Mouse (Mus musculus): Measurements from ENCODE around the gene Dtymk. TPM values are rescaled to one million over a fixed set of nuclear protein-coding genes. Genes with fewer than 3 reads are reported as not detected.
"Not testable (repeated sequence)": the region's sequence is repeated elsewhere in the genome, so short reads cannot be mapped to it uniquely, and the experiment has no call there.

Dtymk gene
- polyA plus RNA-seq, 1 experiment from 2014 or later, result 146 TPM

DNA sequence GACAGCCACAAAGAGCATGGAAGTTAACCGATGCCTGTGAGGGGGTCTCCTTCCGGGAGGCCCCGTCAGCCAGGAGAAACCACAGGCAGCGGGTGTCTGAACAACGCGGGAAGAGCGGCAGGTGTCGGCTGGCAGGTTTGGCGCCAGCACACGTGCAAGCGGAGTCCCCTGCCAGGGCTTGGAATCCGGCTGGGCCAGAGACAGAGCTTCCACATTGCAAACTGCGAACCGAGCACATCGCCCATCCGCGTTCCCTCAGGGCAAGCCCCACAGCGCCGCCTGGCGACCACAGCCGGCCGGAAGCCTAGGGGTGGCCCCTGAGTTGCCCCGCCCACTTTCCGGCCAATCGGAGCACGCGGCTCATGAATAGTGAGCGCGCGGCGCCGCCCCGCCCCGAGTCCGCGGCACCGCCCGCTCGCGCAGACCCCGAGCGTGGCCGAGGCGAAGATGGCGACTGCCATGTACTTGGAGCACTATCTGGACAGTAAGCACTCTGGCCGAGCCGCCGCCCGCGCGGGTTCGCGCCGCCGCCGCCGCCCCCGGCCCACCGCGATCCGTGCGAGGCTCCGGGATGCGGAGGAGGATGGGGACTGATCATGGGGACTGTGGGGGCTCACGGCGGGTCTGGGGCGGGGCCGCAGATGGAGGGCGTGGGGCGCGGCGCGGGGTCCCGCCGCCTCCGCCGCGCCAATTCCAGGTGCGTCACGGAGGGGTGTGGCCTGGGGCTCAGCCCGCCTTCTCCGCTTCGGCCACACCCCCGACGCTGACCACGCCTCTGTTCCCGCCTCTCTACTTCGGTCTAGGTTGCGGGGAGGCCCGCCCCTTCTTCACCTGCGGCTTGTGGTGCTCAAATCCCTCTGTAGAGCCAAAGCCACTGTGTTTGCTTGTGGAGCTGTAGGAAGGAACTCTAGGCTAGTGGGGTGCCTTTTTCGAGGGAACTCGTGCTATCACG, 2.1 kb upstream of the Dtymk start, which contains the start of gene Ing5:
TSS of gene Ing5 (plus strand) at position 410 of the 952 bp plus-strand sequence.
- peak; percentile 93 for ATAC-seq (replicated peaks)
- H3K36me3 ChIP-seq (replicated peaks), result peaks cover 11% of the 10 kb centered on the region; the same call in 1 of the 2 replicates
- H3K9ac ChIP-seq, result peak within 1 kb of the TSS; percentile 90
- WGBS, result under 1% methylated on average over 92 of the region's 94 CpGs
- H3K27ac ChIP-seq, result peak within 1 kb of the TSS; percentile 98
- H3K4me2 ChIP-seq, result peak within 1 kb of the TSS; percentile 78
- peak within 1 kb of the TSS; percentile 84 for H3K4me3 ChIP-seq
- no peaks in the 10 kb centered on the region for H3K9me3 ChIP-seq
- no peaks in the 10 kb centered on the region for H3K27me3 ChIP-seq (replicated peaks)
- H3K4me1 ChIP-seq, result peaks cover 32% of the 10 kb centered on the region

GRCm38 (mm10) chr1:93802771-93803170, 1.0 kb upstream of the Dtymk start:
- H3K27me3 ChIP-seq (replicated peaks), result no peaks in the 10 kb centered on the region
- ATAC-seq (replicated peaks), result no peak
- H3K27ac ChIP-seq, result 0 out of 2 replicates have a peak overlapping the region, but pooled peaks have one; percentile 98
- H3K4me1 ChIP-seq, result peaks cover 32% of the 10 kb centered on the region
- peak overlapping the region; percentile 78 for H3K4me2 ChIP-seq
- peaks cover 7% of the 10 kb centered on the region; the same call in 1 of the 2 replicates for H3K36me3 ChIP-seq (replicated peaks)
- peak overlapping the region; percentile 84 for H3K4me3 ChIP-seq
- WGBS, result 88% methylated on average over 5 of the region's 5 CpGs
- no peak overlapping the region for H3K9ac ChIP-seq
- no peaks in the 10 kb centered on the region for H3K9me3 ChIP-seq

DNA sequence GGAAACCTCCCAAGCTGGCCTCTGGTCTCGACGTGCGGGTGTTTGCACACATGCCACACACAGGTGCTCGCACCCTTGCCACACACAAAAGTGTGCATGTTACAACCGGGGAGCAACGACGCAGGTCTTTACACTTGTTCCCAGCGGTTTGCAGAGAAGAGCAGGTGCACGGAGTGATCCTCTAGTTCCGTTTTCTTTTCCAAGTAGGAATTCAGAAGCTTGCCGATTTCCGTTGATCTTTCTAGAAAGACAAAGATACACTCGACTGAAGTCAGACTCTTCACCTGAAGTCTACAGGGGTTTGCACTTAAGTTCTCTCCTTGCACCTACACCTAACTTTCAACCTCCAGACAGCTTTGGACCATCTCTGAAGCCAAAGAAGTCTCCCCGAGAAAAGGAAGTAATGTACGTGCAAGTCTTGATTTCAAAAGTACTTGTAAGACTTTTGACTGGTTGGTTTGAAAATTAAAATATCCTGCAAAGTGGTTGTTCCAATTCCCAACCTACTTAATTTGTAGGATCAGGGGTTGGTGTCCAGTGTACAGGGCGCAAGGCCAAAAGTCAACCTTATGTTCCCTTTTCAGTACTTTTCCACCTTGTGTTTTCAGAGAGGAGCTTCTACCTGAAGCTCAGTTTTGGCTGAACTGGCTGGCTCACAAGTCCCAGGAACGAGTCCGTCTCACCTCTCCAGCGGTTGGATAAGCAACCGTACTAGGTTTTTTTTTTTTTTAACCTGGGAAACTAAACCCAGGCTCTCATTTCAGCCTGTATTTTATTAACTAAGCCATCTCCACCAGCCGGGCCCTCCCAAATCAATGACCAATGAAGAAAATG, 847 bp downstream of the Dtymk start:
- no peaks in the 10 kb centered on the region for H3K9me3 ChIP-seq
- H3K27ac ChIP-seq, result peak overlapping the region; percentile 78
- peak overlapping the region; percentile 60 for H3K9ac ChIP-seq
- H3K36me3 ChIP-seq (replicated peaks), result peaks cover 2% of the 10 kb centered on the region; the same call in 1 of the 2 replicates
- peaks cover 35% of the 10 kb centered on the region for H3K4me1 ChIP-seq
- peak overlapping the region; percentile 81 for H3K4me3 ChIP-seq
- ATAC-seq (replicated peaks), result no peak
- H3K4me2 ChIP-seq, result peak overlapping the region; percentile 66
- H3K27me3 ChIP-seq (replicated peaks), result no peaks in the 10 kb centered on the region
- WGBS, result 76% methylated on average over 21 of the region's 21 CpGs

- WGBS, result 84% methylated on average over 8 of the region's 8 CpGs
- no peak overlapping the region for H3K27ac ChIP-seq
- peaks cover 41% of the 10 kb centered on the region for H3K36me3 ChIP-seq (replicated peaks)
- no peaks in the 10 kb centered on the region for H3K9me3 ChIP-seq
- H3K27me3 ChIP-seq (replicated peaks), result no peaks in the 10 kb centered on the region
- H3K4me2 ChIP-seq, result no peak overlapping the region
- no peak for ATAC-seq (replicated peaks)
- no peak overlapping the region for H3K9ac ChIP-seq
- no peak overlapping the region for H3K4me3 ChIP-seq
- peaks cover 5% of the 10 kb centered on the region for H3K4me1 ChIP-seq
Observed at GRCm38 (mm10) chr1:93795886-93796285, 5.8 kb downstream of the Dtymk start.

- WGBS, result 93% methylated on average over 8 of the region's 8 CpGs
- Histone ChIP-seq H3K9me3 (no peaks in the 10 kb centered on the region), H3K4me3 (no peak overlapping the region), H3K36me3 (replicated peaks) (peaks cover 47% of the 10 kb centered on the region), H3K27me3 (replicated peaks) (no peaks in the 10 kb centered on the region), H3K27ac (no peak overlapping the region), H3K4me2 (no peak overlapping the region), H3K9ac (no peak overlapping the region), H3K4me1 (peaks cover 2% of the 10 kb centered on the region; the same call in 1 of the 2 replicates)
- no peak for ATAC-seq (replicated peaks)
Observed at GRCm38 (mm10) chr1:93794526-93794925, 7.2 kb downstream of the Dtymk start.

DNA sequence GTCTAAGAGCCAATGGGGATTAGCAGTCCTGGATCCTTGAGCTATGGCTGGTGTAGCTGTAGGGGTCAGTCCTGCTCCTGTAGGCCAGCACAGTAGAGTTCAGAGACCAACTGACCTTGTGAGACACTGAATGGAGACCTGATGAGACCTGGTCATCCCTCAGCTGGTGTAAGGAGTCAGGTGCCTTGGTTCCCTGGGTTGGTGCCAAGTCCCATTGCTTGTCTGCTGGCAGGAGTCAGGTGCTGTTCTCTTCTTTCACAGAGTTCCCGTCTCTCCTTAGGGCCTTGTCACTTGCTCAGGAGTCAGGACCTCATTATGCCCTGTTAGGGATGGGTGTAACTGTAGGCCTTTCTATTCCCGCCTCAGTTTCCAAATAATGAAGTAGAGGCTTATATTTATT, 14.8 kb downstream of the Dtymk start:
- no peak for ATAC-seq (replicated peaks)

DNA sequence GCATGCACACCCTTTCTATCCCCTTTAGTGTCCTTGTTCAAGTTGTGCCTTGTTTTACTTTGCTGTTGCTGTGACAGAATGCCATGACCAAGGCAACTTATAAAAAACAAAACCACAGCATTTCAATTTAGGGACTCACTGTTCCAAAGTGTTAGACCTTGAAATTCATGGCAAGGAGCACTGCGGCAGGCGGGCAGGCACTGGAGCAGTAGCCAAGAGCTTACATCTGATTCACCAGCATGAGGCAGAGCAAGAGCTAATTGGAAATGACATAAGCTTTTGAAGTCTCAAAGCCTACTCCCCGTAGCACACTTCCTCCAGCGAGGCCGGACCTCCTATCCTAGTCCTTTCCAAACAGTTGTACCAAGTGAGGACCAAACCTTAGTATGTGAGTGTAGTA, 25.0 kb downstream of the Dtymk start:
- H3K27ac ChIP-seq, result no peak overlapping the region
- H3K4me1 ChIP-seq, result no peaks in the 10 kb centered on the region
- H3K9me3 ChIP-seq, result no peaks in the 10 kb centered on the region
- H3K27me3 ChIP-seq (replicated peaks), result no peaks in the 10 kb centered on the region
- no peak for ATAC-seq (replicated peaks)
- H3K9ac ChIP-seq, result no peak overlapping the region
- H3K4me2 ChIP-seq, result no peak overlapping the region
- peaks cover 60% of the 10 kb centered on the region for H3K36me3 ChIP-seq (replicated peaks)
- H3K4me3 ChIP-seq, result no peak overlapping the region
- 79% methylated on average over 5 of the region's 5 CpGs for WGBS

More for the DNA sequence above, 14.8 kb downstream of the Dtymk start:
- no peak overlapping the region for H3K4me2 ChIP-seq
- 95% methylated on average over 2 of the region's 2 CpGs for WGBS
- no peak overlapping the region for H3K9ac ChIP-seq
- no peaks in the 10 kb centered on the region for H3K9me3 ChIP-seq
- H3K36me3 ChIP-seq (replicated peaks), result peaks cover 81% of the 10 kb centered on the region
- H3K4me1 ChIP-seq, result no peaks in the 10 kb centered on the region
- no peak overlapping the region for H3K27ac ChIP-seq
- no peaks in the 10 kb centered on the region for H3K27me3 ChIP-seq (replicated peaks)
- no peak overlapping the region for H3K4me3 ChIP-seq

- WGBS, result 98% methylated on average over 3 of the region's 3 CpGs
- no peak overlapping the region for H3K9ac ChIP-seq
- no peaks in the 10 kb centered on the region for H3K4me1 ChIP-seq
- H3K9me3 ChIP-seq, result no peaks in the 10 kb centered on the region
- H3K36me3 ChIP-seq (replicated peaks), result peaks cover 12% of the 10 kb centered on the region; the same call in 1 of the 2 replicates
- ATAC-seq (replicated peaks), result no peak
- H3K27ac ChIP-seq, result no peak overlapping the region
- H3K4me3 ChIP-seq, result no peak overlapping the region
- no peaks in the 10 kb centered on the region for H3K27me3 ChIP-seq (replicated peaks)
- no peak overlapping the region for H3K4me2 ChIP-seq
Observed at GRCm38 (mm10) chr1:93769901-93770300, 31.8 kb downstream of the Dtymk start.

GRCm38 (mm10) chr1:93767600-93767999, 34.1 kb downstream of the Dtymk start:
- ATAC-seq (replicated peaks), result no peak
- Histone ChIP-seq H3K4me1 (no peaks in the 10 kb centered on the region), H3K9me3 (no peaks in the 10 kb centered on the region), H3K4me2 (no peak overlapping the region), H3K27me3 (replicated peaks) (no peaks in the 10 kb centered on the region), H3K4me3 (no peak overlapping the region), H3K9ac (no peak overlapping the region), H3K36me3 (replicated peaks) (no peaks in the 10 kb centered on the region), H3K27ac (no peak overlapping the region)
- WGBS, result 96% methylated on average over 6 of the region's 6 CpGs

GRCm38 (mm10) chr1:93764871-93765591, 36.7 kb downstream of the Dtymk start:
- no peak for ATAC-seq (replicated peaks)
- Histone ChIP-seq H3K4me1 (no peaks in the 10 kb centered on the region), H3K4me2 (no peak overlapping the region), H3K9ac (no peak overlapping the region), H3K27me3 (replicated peaks) (no peaks in the 10 kb centered on the region), H3K9me3 (no peaks in the 10 kb centered on the region), H3K27ac (no peak overlapping the region), H3K4me3 (no peak overlapping the region), H3K36me3 (replicated peaks) (no peaks in the 10 kb centered on the region)
- 96% methylated on average over 9 of the region's 9 CpGs for WGBS

DNA sequence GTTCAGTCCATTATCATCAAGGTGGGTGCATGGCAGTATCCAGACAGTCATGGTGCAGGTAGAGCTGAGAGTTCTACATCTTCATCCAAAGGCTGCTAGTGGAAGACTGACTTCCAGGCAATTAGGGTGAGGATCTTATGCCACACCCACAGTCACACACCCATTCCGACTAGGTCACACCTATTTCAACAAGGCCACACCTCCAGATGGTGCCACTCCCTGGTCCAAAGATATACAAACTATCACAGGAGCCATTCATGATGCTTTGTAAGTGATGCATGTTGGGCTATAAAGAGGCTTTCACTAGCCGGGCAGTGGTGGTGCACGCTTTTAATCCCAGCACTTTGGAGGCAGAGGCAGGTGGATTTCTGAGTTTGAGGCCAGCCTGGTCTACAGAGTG, 38.2 kb downstream of the Dtymk start:
- not testable (repeated sequence) for H3K9me3 ChIP-seq; H3K4me2 ChIP-seq; H3K27ac ChIP-seq; H3K9ac ChIP-seq; H3K36me3 ChIP-seq (replicated peaks); H3K4me1 ChIP-seq; H3K4me3 ChIP-seq; H3K27me3 ChIP-seq (replicated peaks); ATAC-seq (replicated peaks)
- 91% methylated on average over 3 of the region's 3 CpGs for WGBS
